In genomic region chr12:51756599-51756961, GRCm38 (mm10) we compare ENCODE assay signal across 27 mouse cellular contexts.
DNase-seq lines count a peak whose midpoint lies in the region; ATAC-seq and TF ChIP-seq lines count a peak whose summit lies in the region.
"Had no signal": no experiment of that assay in that cellular context is flagged by ENCODE, and none has a peak within 500 bp of the region (broad histone marks: within the 10 kb centered on the region; RNA-seq: fewer than 3 reads in every experiment).

No protein-coding gene starts in this region.

- H3K27me3 ChIP-seq in kidney, postnatal 0 days (ENCODE audit: insufficient read depth, low read length), result no peaks in the 10 kb centered on the region
- no peaks in the 10 kb centered on the region for H3K27me3 ChIP-seq in kidney, embryonic 15.5 days
- H3K27me3 ChIP-seq in intestine, embryonic 16.5 days (replicated peaks; ENCODE audit: control insufficient read depth, insufficient read depth, low read length), result no peaks in the 10 kb centered on the region
- no peaks in the 10 kb centered on the region for H3K27me3 ChIP-seq in stomach, embryonic 16.5 days (ENCODE audit: control insufficient read depth, insufficient read depth, low read length)
- H3K27me3 ChIP-seq: CH12.LX; embryonic facial prominence, embryonic 13.5 days; forebrain, embryonic 12.5 days; forebrain, embryonic 15.5 days; hindbrain, embryonic 13.5 days had no signal

- no peak overlapping the region for H3K4me2 ChIP-seq in kidney, postnatal 0 days (ENCODE audit: low read length)
- H3K4me2 ChIP-seq in kidney, embryonic 15.5 days, result no peak overlapping the region
- H3K4me2 ChIP-seq in intestine, embryonic 16.5 days (ENCODE audit: low read depth, low read length), result no peak overlapping the region
- H3K4me2 ChIP-seq in stomach, embryonic 16.5 days (ENCODE audit: low read depth, low read length), result no peak overlapping the region
- H3K4me2 ChIP-seq: embryonic facial prominence, embryonic 13.5 days; forebrain, embryonic 12.5 days; forebrain, embryonic 15.5 days; heart, embryonic 11.5 days; hindbrain, embryonic 13.5 days had no signal

- H3K36me3 ChIP-seq in kidney, postnatal 0 days (ENCODE audit: insufficient read depth, low read length), result peaks cover 53% of the 10 kb centered on the region
- peaks cover 84% of the 10 kb centered on the region for H3K36me3 ChIP-seq in kidney, embryonic 15.5 days
- peaks cover 3% of the 10 kb centered on the region for H3K36me3 ChIP-seq in intestine, embryonic 16.5 days (ENCODE audit: control insufficient read depth, insufficient read depth, low read length)
- H3K36me3 ChIP-seq in stomach, embryonic 16.5 days (ENCODE audit: control insufficient read depth, insufficient read depth, low read length), result peaks cover 30% of the 10 kb centered on the region

- ATAC-seq in kidney, postnatal 0 days (replicated peaks; ENCODE audit: low FRiP score, low read depth), result 0 out of 2 replicates have a peak, but pooled peaks have one; percentile 25
- ATAC-seq in kidney, embryonic 15.5 days (replicated peaks; ENCODE audit: low FRiP score), result no peak
- ATAC-seq in intestine, embryonic 16.5 days, result no peak; the same call in 1 of the 2 replicates
- no peak for ATAC-seq in stomach, embryonic 16.5 days (ENCODE audit: insufficient read depth, low FRiP score)
- ATAC-seq: forebrain, embryonic 15.5 days; hindbrain, embryonic 16.5 days had no signal

- no peak for TF ChIP-seq CTCF in kidney, postnatal 0 days (IDR thresholded peaks at IDR 0.05; ENCODE audit: low read depth)

- H3K9ac ChIP-seq in kidney, postnatal 0 days (ENCODE audit: low read depth, low read length), result no peak overlapping the region
- H3K9ac ChIP-seq in kidney, embryonic 15.5 days, result no peak overlapping the region
- no peak overlapping the region for H3K9ac ChIP-seq in intestine, embryonic 16.5 days (ENCODE audit: low read depth, low read length)
- H3K9ac ChIP-seq in stomach, embryonic 16.5 days (ENCODE audit: low read length), result no peak overlapping the region
- H3K9ac ChIP-seq: embryonic facial prominence, embryonic 13.5 days; forebrain, embryonic 12.5 days; forebrain, embryonic 15.5 days; hindbrain, embryonic 13.5 days had no signal

- DNase-seq in kidney, postnatal 0 days (ENCODE audit: low spot score), result no peak
- DNase-seq in thymus, postnatal 25 days, result no peak
- no peak for DNase-seq in layer of hippocampus, adult 9-10 months (ENCODE audit: low spot score)
- DNase-seq: adrenal gland, adult 2 months; adrenal gland, postnatal 14 days; B cell, adult 2 months; cerebellum, adult 11 months; cerebellum, adult 2 months; cerebellum, postnatal 36 days; embryo, embryonic 11 days; gastrocnemius, postnatal 10 days; gastrocnemius, postnatal 36 days; heart, postnatal 36 days had no signal

- H3K4me3 ChIP-seq in kidney, postnatal 0 days (replicated peaks; ENCODE audit: low read depth, low read length), result no peak overlapping the region
- H3K4me3 ChIP-seq in kidney, embryonic 15.5 days (replicated peaks), result no peak overlapping the region
- no peak overlapping the region for H3K4me3 ChIP-seq in intestine, embryonic 16.5 days (ENCODE audit: low read length)
- H3K4me3 ChIP-seq in stomach, embryonic 16.5 days (replicated peaks; ENCODE audit: low read length), result no peak overlapping the region
- H3K4me3 ChIP-seq: embryonic facial prominence, embryonic 10.5 days; embryonic facial prominence, embryonic 13.5 days; erythroblast, embryonic 14.5 days; forebrain, embryonic 12.5 days; forebrain, embryonic 15.5 days; hindbrain, embryonic 10.5 days; hindbrain, embryonic 13.5 days had no signal

- no peaks in the 10 kb centered on the region for H3K4me1 ChIP-seq in kidney, postnatal 0 days (replicated peaks; ENCODE audit: insufficient read depth, low read length)
- no peaks in the 10 kb centered on the region for H3K4me1 ChIP-seq in kidney, embryonic 15.5 days
- no peaks in the 10 kb centered on the region for H3K4me1 ChIP-seq in intestine, embryonic 16.5 days (ENCODE audit: control insufficient read depth, insufficient read depth, low read length)
- no peaks in the 10 kb centered on the region for H3K4me1 ChIP-seq in stomach, embryonic 16.5 days (ENCODE audit: control insufficient read depth, insufficient read depth, low read length)
- H3K4me1 ChIP-seq: embryonic facial prominence, embryonic 10.5 days; embryonic facial prominence, embryonic 13.5 days; forebrain, embryonic 12.5 days; forebrain, embryonic 15.5 days; hindbrain, embryonic 10.5 days; hindbrain, embryonic 13.5 days had no signal

- H3K27ac ChIP-seq in kidney, postnatal 0 days, result no peak overlapping the region
- no peak overlapping the region for H3K27ac ChIP-seq in kidney, embryonic 15.5 days
- H3K27ac ChIP-seq in intestine, embryonic 16.5 days (ENCODE audit: low read length), result peak overlapping the region; percentile 49
- H3K27ac ChIP-seq in stomach, embryonic 16.5 days (ENCODE audit: low read length), result peak overlapping the region; percentile 48
- H3K27ac ChIP-seq: embryonic facial prominence, embryonic 10.5 days; embryonic facial prominence, embryonic 13.5 days; forebrain, embryonic 12.5 days; forebrain, embryonic 15.5 days; hindbrain, embryonic 10.5 days; hindbrain, embryonic 13.5 days had no signal

- H3K9me3 ChIP-seq in kidney, postnatal 0 days (replicated peaks; ENCODE audit: low read length), result no peaks in the 10 kb centered on the region
- H3K9me3 ChIP-seq in kidney, embryonic 15.5 days (replicated peaks), result no peaks in the 10 kb centered on the region
- no peaks in the 10 kb centered on the region for H3K9me3 ChIP-seq in intestine, embryonic 16.5 days (ENCODE audit: control insufficient read depth, low read length)
- H3K9me3 ChIP-seq in stomach, embryonic 16.5 days (replicated peaks; ENCODE audit: control insufficient read depth, low read length), result no peaks in the 10 kb centered on the region
- H3K9me3 ChIP-seq: embryonic facial prominence, embryonic 10.5 days; embryonic facial prominence, embryonic 13.5 days; forebrain, embryonic 12.5 days; forebrain, embryonic 15.5 days; G1E; hindbrain, embryonic 10.5 days; hindbrain, embryonic 13.5 days had no signal

Comparison
In these comparisons a context has a peak if more than half of its experiments do, and no peak if none do; other contexts are left out.
1. H3K27ac ChIP-seq: peak in intestine, embryonic 16.5 days (single experiment) and stomach, embryonic 16.5 days (single experiment); none in kidney, postnatal 0 days (single experiment) and kidney, embryonic 15.5 days (single experiment).